Mouse (Mus musculus) intestine, postnatal 0 days (tissue): ENCODE data around the gene Ano9. TPM values are rescaled to one million over a fixed set of nuclear protein-coding genes. Genes with fewer than 3 reads are reported as not detected.

ENCODE experiments used
- ATAC-seq: fragments of 200-750 bp; cut with Nextera tagmentation; 2 replicates; pipeline ENCODE4 v1.8.0; 2017; ENCODE audit warnings: mild to moderate bottlenecking, moderate TSS enrichment, moderate library complexity
- H3K27ac ChIP-seq: fragments of 300-500 bp; sonication (generic); 2 replicates; pipeline ENCODE4 v1.5.1; 2014; ENCODE audit warnings: mild to moderate bottlenecking, low read depth, low read length, moderate library complexity
- H3K27me3 ChIP-seq: fragments of 300-500 bp; sonication (generic); replicated peaks from 2 replicates; pipeline ENCODE4 v1.6.1; 2014; ENCODE audit warnings: low read length, mixed read lengths; ENCODE audit not compliant: control insufficient read depth, insufficient read depth
- H3K36me3 ChIP-seq: fragments of 300-500 bp; sonication (generic); 2 replicates; pipeline ENCODE4 v1.6.1; 2014; ENCODE audit warnings: mild to moderate bottlenecking, moderate library complexity; ENCODE audit not compliant: control insufficient read depth, insufficient read depth
- H3K4me1 ChIP-seq: fragments of 300-500 bp; sonication (generic); replicated peaks from 2 replicates; pipeline ENCODE4 v1.6.1; 2014; ENCODE audit warnings: antibody characterized with exemption, low read length, mixed read lengths; ENCODE audit not compliant: control insufficient read depth, insufficient read depth
- H3K4me2 ChIP-seq: fragments of 300-500 bp; sonication (generic); replicated peaks from 2 replicates; pipeline ENCODE4 v1.6.1; 2014; ENCODE audit warnings: low read depth, mild to moderate bottlenecking, moderate library complexity
- H3K4me3 ChIP-seq: fragments of 300-500 bp; sonication (generic); 2 replicates; pipeline ENCODE4 v1.5.1; 2014; ENCODE audit warnings: low read depth, low read length
- H3K9ac ChIP-seq: fragments of 300-500 bp; sonication (generic); 2 replicates; pipeline ENCODE4 v1.6.1; 2014; ENCODE audit warnings: mild to moderate bottlenecking, low read depth, low read length
- H3K9me3 ChIP-seq: fragments of 300-500 bp; sonication (generic); 2 replicates; pipeline ENCODE4 v1.6.1; 2016; ENCODE audit warnings: mixed run types; ENCODE audit not compliant: control insufficient read depth
- CTCF ChIP-seq: sonication (generic); IDR thresholded peaks from 2 replicates; pipeline ENCODE4 v1.5.1; 2016; ENCODE audit warnings: low read depth, mild to moderate bottlenecking, control low read depth, antibody characterized with exemption, moderate library complexity
- WGBS: fragments of 180-500 bp; shearing (Covaris S2); extraction: QIAGEN DNeasy Blood & Tissue Kit; methylation state at CpG from one replicate; pipeline ENCODE4 v1.1.7; 2014; 5-methylcytosine and 5-hydroxymethylcytosine counted together
- polyA plus RNA-seq: library from polyadenylated mRNA; unstranded; fragments of >200 nt; fragmentation: Nextera tagmentation; extraction: Ambion mirVana; gene quantifications from 2 replicates; pipeline ENCODE4 v1.2.1, GENCODE M21; 2015

The Ano9 gene
- polyA plus RNA-seq, 1 experiment from 2014 or later, result 46.8 TPM

- Histone ChIP-seq H3K27me3 (peaks cover 8% of the 10 kb centered on the region; the same call in 1 of the 2 replicates), H3K4me1 (peaks cover 6% of the 10 kb centered on the region; the same call in 1 of the 2 replicates), H3K9me3 (no peaks in the 10 kb centered on the region), H3K27ac (no peak overlapping the region), H3K36me3 (no peaks in the 10 kb centered on the region), H3K9ac (no peak overlapping the region), H3K4me2 (no peak overlapping the region), H3K4me3 (no peak overlapping the region)
- no peak for TF ChIP-seq CTCF
- no peak for ATAC-seq
- 86% methylated on average over 14 of the region's 14 CpGs for WGBS
Measured at GRCm38 (mm10) chr7:141058601-141059341, 58.8 kb downstream of the Ano9 start.

GRCm38 (mm10) chr7:141057541-141057940 is 60.1 kb downstream of the Ano9 start:
- H3K9me3 ChIP-seq, result no peaks in the 10 kb centered on the region
- no peak for TF ChIP-seq CTCF
- ATAC-seq, result no peak
- no peaks in the 10 kb centered on the region for H3K36me3 ChIP-seq
- H3K27ac ChIP-seq, result no peak overlapping the region
- no peak overlapping the region for H3K4me2 ChIP-seq
- peaks cover 8% of the 10 kb centered on the region; the same call in 1 of the 2 replicates for H3K27me3 ChIP-seq
- H3K9ac ChIP-seq, result no peak overlapping the region
- H3K4me3 ChIP-seq, result no peak overlapping the region
- peaks cover 6% of the 10 kb centered on the region; the same call in 1 of the 2 replicates for H3K4me1 ChIP-seq
- WGBS, result 96% methylated on average over 1 of the region's 1 CpGs

DNA sequence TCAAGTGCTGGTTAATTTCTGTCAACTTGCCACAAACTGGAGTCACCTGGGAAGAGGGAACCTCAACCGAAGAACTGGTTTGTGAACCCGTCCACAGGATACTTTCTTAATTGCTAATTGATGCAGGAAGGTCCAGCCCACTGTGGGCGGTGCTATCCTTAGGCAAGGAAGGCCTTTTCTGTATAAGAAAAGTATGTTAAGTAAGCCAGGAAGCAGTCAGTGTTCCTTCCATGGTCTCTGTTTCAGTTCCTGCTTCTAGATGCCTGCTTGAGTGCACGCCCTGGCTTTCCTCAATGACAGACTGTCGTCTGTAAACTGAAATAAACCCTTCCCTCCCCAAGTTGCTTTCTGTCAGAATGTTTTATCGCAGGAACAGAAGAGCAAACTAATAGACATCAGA is 60.6 kb downstream of the Ano9 start:
- 80% methylated on average over 6 of the region's 6 CpGs for WGBS
- no peaks in the 10 kb centered on the region for H3K36me3 ChIP-seq
- ATAC-seq, result no peak
- peaks cover 8% of the 10 kb centered on the region; the same call in 1 of the 2 replicates for H3K27me3 ChIP-seq
- no peak overlapping the region for H3K9ac ChIP-seq
- TF ChIP-seq CTCF, result no peak
- H3K27ac ChIP-seq, result no peak overlapping the region
- no peak overlapping the region for H3K4me3 ChIP-seq
- H3K4me1 ChIP-seq, result peaks cover 6% of the 10 kb centered on the region; the same call in 1 of the 2 replicates
- H3K4me2 ChIP-seq, result no peak overlapping the region
- no peaks in the 10 kb centered on the region for H3K9me3 ChIP-seq

- TF ChIP-seq CTCF, result peak; percentile 22; the same call in 1 of the 2 replicates
- Histone ChIP-seq H3K4me2 (no peak overlapping the region), H3K27me3 (no peaks in the 10 kb centered on the region; the same call in 1 of the 2 replicates), H3K4me1 (peaks cover 6% of the 10 kb centered on the region; the same call in 1 of the 2 replicates), H3K27ac (no peak overlapping the region), H3K9me3 (no peaks in the 10 kb centered on the region), H3K4me3 (no peak overlapping the region), H3K9ac (no peak overlapping the region), H3K36me3 (no peaks in the 10 kb centered on the region)
- no peak for ATAC-seq
- 76% methylated on average over 4 of the region's 4 CpGs for WGBS
Measured at GRCm38 (mm10) chr7:141055785-141056184, 61.8 kb downstream of the Ano9 start.

GRCm38 (mm10) chr7:141052421-141052820 is 65.2 kb downstream of the Ano9 start:
- H3K9me3 ChIP-seq, result no peaks in the 10 kb centered on the region
- H3K9ac ChIP-seq, result no peak overlapping the region
- no peaks in the 10 kb centered on the region for H3K27me3 ChIP-seq
- no peak overlapping the region for H3K4me3 ChIP-seq
- 65% methylated on average over 2 of the region's 2 CpGs for WGBS
- H3K36me3 ChIP-seq, result no peaks in the 10 kb centered on the region
- H3K4me1 ChIP-seq, result 0 out of 2 replicates have a peak, but pooled peaks cover 4% of the 10 kb centered on the region
- no peak overlapping the region for H3K4me2 ChIP-seq
- TF ChIP-seq CTCF, result no peak
- ATAC-seq, result no peak
- H3K27ac ChIP-seq, result no peak overlapping the region

- no peak for TF ChIP-seq CTCF
- ATAC-seq, result no peak
- Histone ChIP-seq H3K4me2 (no peak overlapping the region), H3K36me3 (no peaks in the 10 kb centered on the region), H3K27me3 (no peaks in the 10 kb centered on the region), H3K9ac (no peak overlapping the region), H3K4me1 (0 out of 2 replicates have a peak, but pooled peaks cover 4% of the 10 kb centered on the region), H3K9me3 (no peaks in the 10 kb centered on the region), H3K4me3 (no peak overlapping the region), H3K27ac (no peak overlapping the region)
- 76% methylated on average over 4 of the region's 4 CpGs for WGBS
Measured at GRCm38 (mm10) chr7:141052016-141052415, 65.6 kb downstream of the Ano9 start.

Other genes with a start within 250 kb of the Ano9 start
- 150 and 155 TPM in 2 replicates for gene Psmd13, start 235.8 kb downstream of the Ano9 start, polyA plus RNA-seq
- gene Sirt3, start 235.5 kb downstream of the Ano9 start, polyA plus RNA-seq, result 28.9 and 30.9 TPM in 2 replicates
- 0.53 and 0.69 TPM in 2 replicates for gene Cox8b, start 217.4 kb downstream of the Ano9 start, polyA plus RNA-seq
- gene Nlrp6, start 196.9 kb downstream of the Ano9 start, polyA plus RNA-seq, result 52.8 and 53.0 TPM in 2 replicates
- 18.9 and 19.4 TPM in 2 replicates for gene Pgghg, start 176.4 kb downstream of the Ano9 start, polyA plus RNA-seq
- 0.34 and 0.75 TPM in 2 replicates for gene Ifitm5, start 167.5 kb downstream of the Ano9 start, polyA plus RNA-seq
- 0.38 TPM in 1 of 2 replicates, not detected in the other for gene Gm45717, start 161.9 kb downstream of the Ano9 start, polyA plus RNA-seq
- gene Ifitm2, start 161.8 kb downstream of the Ano9 start, polyA plus RNA-seq, result 686 and 738 TPM in 2 replicates
- gene Ifitm1, start 150.6 kb downstream of the Ano9 start, polyA plus RNA-seq, result 122 and 133 TPM in 2 replicates
- 324 and 334 TPM in 2 replicates for gene Ifitm3, start 107.0 kb downstream of the Ano9 start, polyA plus RNA-seq
- gene Ifitm6, start 99.9 kb downstream of the Ano9 start, polyA plus RNA-seq, result 0.93 and 1.0 TPM in 2 replicates
- not detected in 2 replicates for gene Gm17387, start 88.7 kb downstream of the Ano9 start, polyA plus RNA-seq
- 1.9 and 2.9 TPM in 2 replicates for gene B4galnt4, start 56.7 kb downstream of the Ano9 start, polyA plus RNA-seq
- 35.3 and 38.6 TPM in 2 replicates for gene Pkp3, start 39.6 kb downstream of the Ano9 start, polyA plus RNA-seq
- 42.1 and 43.2 TPM in 2 replicates for gene Sigirr, start 17.2 kb downstream of the Ano9 start, polyA plus RNA-seq
- gene Ptdss2, start 4.6 kb upstream of the Ano9 start, polyA plus RNA-seq, result 36.6 and 37.7 TPM in 2 replicates
- 133 and 141 TPM in 2 replicates for gene Rnh1, start 55.1 kb upstream of the Ano9 start, polyA plus RNA-seq
- 71.8 and 72.3 TPM in 2 replicates for gene Hras, start 76.2 kb upstream of the Ano9 start, polyA plus RNA-seq
- 3.2 and 3.7 TPM in 2 replicates for gene Lrrc56, start 76.4 kb upstream of the Ano9 start, polyA plus RNA-seq
- gene Lmntd2, start 96.3 kb upstream of the Ano9 start, polyA plus RNA-seq, result 2.7 and 3.4 TPM in 2 replicates
- 47.6 and 52.7 TPM in 2 replicates for gene Rassf7, start 98.1 kb upstream of the Ano9 start, polyA plus RNA-seq
- 24.7 and 27.8 TPM in 2 replicates for gene Phrf1, start 111.0 kb upstream of the Ano9 start, polyA plus RNA-seq
- gene Irf7, start 148.7 kb upstream of the Ano9 start, polyA plus RNA-seq, result 120 and 124 TPM in 2 replicates
- gene Cdhr5, start 159.0 kb upstream of the Ano9 start, polyA plus RNA-seq, result 914 and 971 TPM in 2 replicates
- gene Sct, start 161.3 kb upstream of the Ano9 start, polyA plus RNA-seq, result 348 and 368 TPM in 2 replicates
- gene Drd4, start 174.2 kb upstream of the Ano9 start, polyA plus RNA-seq, result 0.33 and 0.38 TPM in 2 replicates
- gene Deaf1, start 209.9 kb upstream of the Ano9 start, polyA plus RNA-seq, result 52.8 and 55.7 TPM in 2 replicates
- gene Tmem80, start 209.9 kb upstream of the Ano9 start, polyA plus RNA-seq, result 21.8 and 23.3 TPM in 2 replicates
- 234 and 248 TPM in 2 replicates for gene Eps8l2, start 221.1 kb upstream of the Ano9 start, polyA plus RNA-seq